ENCODE assay signal across 8 mouse cellular contexts in genomic region chr16:18452361-18452862, GRCm38 (mm10). TPM values are rescaled to one million over a fixed set of nuclear protein-coding genes. Genes with fewer than 3 reads are reported as not detected.
DNase-seq lines count a peak whose midpoint lies in the region; ATAC-seq and TF ChIP-seq lines count a peak whose summit lies in the region.
"Had no signal": no experiment of that assay in that cellular context is flagged by ENCODE, and none has a peak within 500 bp of the region (broad histone marks: within the 10 kb centered on the region; RNA-seq: fewer than 3 reads in every experiment).

No protein-coding gene starts in this region.

- DNase-seq in hindbrain, embryonic 14.5 days (ENCODE audit: low spot score) = no peak
- DNase-seq in cerebellum, adult 9-11 months = peak; percentile 56
- DNase-seq in layer of hippocampus, adult 9-11 months = peak; percentile 62
- no peak for DNase-seq in spleen, postnatal 14 days (ENCODE audit: low spot score in 2 of 2)
- no peak for DNase-seq in stomach, postnatal 0 days (ENCODE audit: low spot score)
- DNase-seq: liver had no signal

- ATAC-seq in hindbrain, embryonic 16.5 days = 0 out of 2 replicates have a peak, but pooled peaks have one; percentile 27
- ATAC-seq in hindbrain, embryonic 14.5 days (ENCODE audit: low FRiP score) = no peak
- ATAC-seq in CD4-positive, CD25-positive, alpha-beta regulatory T cell, adult 4 months = peak; percentile 63
- ATAC-seq in stomach, postnatal 0 days (ENCODE audit: low FRiP score, low TSS enrichment) = no peak

- H3K9me3 ChIP-seq in hindbrain, embryonic 16.5 days (ENCODE audit: control insufficient read depth, low read length) = no peaks in the 10 kb centered on the region
- no peaks in the 10 kb centered on the region for H3K9me3 ChIP-seq in hindbrain, embryonic 14.5 days (ENCODE audit: control insufficient read depth, low read length)
- H3K9me3 ChIP-seq in stomach, postnatal 0 days (ENCODE audit: control insufficient read depth, low read length) = no peaks in the 10 kb centered on the region

- H3K4me1 ChIP-seq in hindbrain, embryonic 16.5 days (ENCODE audit: control insufficient read depth, insufficient read depth, low read depth, low read length) = no peaks in the 10 kb centered on the region
- H3K4me1 ChIP-seq in hindbrain, embryonic 14.5 days (replicated peaks; ENCODE audit: control insufficient read depth, insufficient read depth, low read length) = no peaks in the 10 kb centered on the region
- no peaks in the 10 kb centered on the region for H3K4me1 ChIP-seq in stomach, postnatal 0 days (replicated peaks; ENCODE audit: control insufficient read depth, insufficient read depth)

- H3K4me3 ChIP-seq in hindbrain, embryonic 16.5 days (ENCODE audit: low read length) = no peak overlapping the region
- no peak overlapping the region for H3K4me3 ChIP-seq in hindbrain, embryonic 14.5 days (replicated peaks; ENCODE audit: low read length)
- no peak overlapping the region for H3K4me3 ChIP-seq in stomach, postnatal 0 days (ENCODE audit: low read depth, low read length)

- H3K27me3 ChIP-seq in hindbrain, embryonic 16.5 days (replicated peaks; ENCODE audit: control insufficient read depth, insufficient read depth, low read length) = no peaks in the 10 kb centered on the region
- H3K27me3 ChIP-seq in hindbrain, embryonic 14.5 days (ENCODE audit: control insufficient read depth, insufficient read depth, low read length) = no peaks in the 10 kb centered on the region
- H3K27me3 ChIP-seq in stomach, postnatal 0 days (ENCODE audit: control insufficient read depth, insufficient read depth, low read length) = no peaks in the 10 kb centered on the region

- TF ChIP-seq CTCF in stomach, postnatal 0 days (IDR thresholded peaks at IDR 0.05; ENCODE audit: low read depth) = no peak

- H3K9ac ChIP-seq in hindbrain, embryonic 16.5 days (ENCODE audit: low read depth, low read length) = no peak overlapping the region
- no peak overlapping the region for H3K9ac ChIP-seq in hindbrain, embryonic 14.5 days
- H3K9ac ChIP-seq in stomach, postnatal 0 days (ENCODE audit: low read length) = no peak overlapping the region

- H3K27ac ChIP-seq in hindbrain, embryonic 16.5 days (ENCODE audit: low read depth, low read length) = no peak overlapping the region
- H3K27ac ChIP-seq in hindbrain, embryonic 14.5 days = no peak overlapping the region
- no peak overlapping the region for H3K27ac ChIP-seq in stomach, postnatal 0 days (replicated peaks)

- whole genome bisulfite sequencing in hindbrain, embryonic 16.5 days = 77% methylated on average over 8 of the region's 8 CpGs
- 76% methylated on average over 8 of the region's 8 CpGs for WGBS in hindbrain, embryonic 14.5 days
- WGBS in stomach, postnatal 0 days = 82% methylated on average over 8 of the region's 8 CpGs

- H3K36me3 ChIP-seq in hindbrain, embryonic 16.5 days (ENCODE audit: control insufficient read depth, insufficient read depth, low read length) = no peaks in the 10 kb centered on the region
- H3K36me3 ChIP-seq in hindbrain, embryonic 14.5 days (replicated peaks; ENCODE audit: control insufficient read depth, insufficient read depth) = peaks cover 15% of the 10 kb centered on the region
- H3K36me3 ChIP-seq in stomach, postnatal 0 days (ENCODE audit: control insufficient read depth, insufficient read depth, low read length) = peaks cover 10% of the 10 kb centered on the region; the same call in 1 of the 2 replicates

- TF ChIP-seq EP300 in stomach, postnatal 0 days (optimal IDR thresholded peaks at IDR 0.05) = no peak

- no peak overlapping the region for H3K4me2 ChIP-seq in hindbrain, embryonic 16.5 days (ENCODE audit: low read length)
- no peak overlapping the region for H3K4me2 ChIP-seq in hindbrain, embryonic 14.5 days (replicated peaks)
- H3K4me2 ChIP-seq in stomach, postnatal 0 days (replicated peaks; ENCODE audit: low read depth) = no peak overlapping the region

RNA-seq across cellular contexts. Expression of gene Comt, which starts 25.8 kb away (rescaled TPM):
- 119 and 123 TPM in 2 replicates for polyA plus RNA-seq in hindbrain, embryonic 16.5 days (2015; fragmentation: Nextera tagmentation; extraction: Ambion mirVana)
- polyA plus RNA-seq in hindbrain, embryonic 14.5 days (2014; fragmentation: Nextera tagmentation; extraction: Ambion mirVana) = 91.6 and 99.4 TPM in 2 replicates
- 10 to 100 TPM; 62.0 to 65.2 TPM for polyA plus RNA-seq in CD4-positive, CD25-positive, alpha-beta regulatory T cell, adult 4 months (2017; shearing (Covaris generic))
- 95.1 and 99.6 TPM in 2 replicates for polyA plus RNA-seq in stomach, postnatal 0 days (2015; fragmentation: Nextera tagmentation; extraction: Ambion mirVana)

RNA-seq across cellular contexts. Expression of gene Txnrd2, which starts 26.2 kb away (rescaled TPM):
- polyA plus RNA-seq in hindbrain, embryonic 16.5 days (2015; fragmentation: Nextera tagmentation; extraction: Ambion mirVana) = 37.5 and 40.6 TPM in 2 replicates
- 26.0 and 28.2 TPM in 2 replicates for polyA plus RNA-seq in hindbrain, embryonic 14.5 days (2014; fragmentation: Nextera tagmentation; extraction: Ambion mirVana)
- polyA plus RNA-seq in CD4-positive, CD25-positive, alpha-beta regulatory T cell, adult 4 months (2017; shearing (Covaris generic)) = 10 to 100 TPM; 21.7 to 26.7 TPM
- polyA plus RNA-seq in stomach, postnatal 0 days (2015; fragmentation: Nextera tagmentation; extraction: Ambion mirVana) = 16.2 and 16.8 TPM in 2 replicates

RNA-seq across cellular contexts. Expression of gene Gnb1l, which starts 46.1 kb away (rescaled TPM):
- polyA plus RNA-seq in hindbrain, embryonic 16.5 days (2015; fragmentation: Nextera tagmentation; extraction: Ambion mirVana) = 16.4 and 19.3 TPM in 2 replicates
- polyA plus RNA-seq in hindbrain, embryonic 14.5 days (2014; fragmentation: Nextera tagmentation; extraction: Ambion mirVana) = 13.2 and 14.6 TPM in 2 replicates
- polyA plus RNA-seq in CD4-positive, CD25-positive, alpha-beta regulatory T cell, adult 4 months (2017; shearing (Covaris generic)) = 10 to 100 TPM; 15.4 to 21.4 TPM
- 8.3 and 9.0 TPM in 2 replicates for polyA plus RNA-seq in stomach, postnatal 0 days (2015; fragmentation: Nextera tagmentation; extraction: Ambion mirVana)

RNA-seq across cellular contexts. Expression of gene Rtl10, which starts 46.3 kb away (rescaled TPM):
- polyA plus RNA-seq in hindbrain, embryonic 16.5 days (2015; fragmentation: Nextera tagmentation; extraction: Ambion mirVana) = 3.2 and 3.6 TPM in 2 replicates
- polyA plus RNA-seq in hindbrain, embryonic 14.5 days (2014; fragmentation: Nextera tagmentation; extraction: Ambion mirVana) = 2.5 and 3.1 TPM in 2 replicates
- 1 to 10 TPM in 1 of 2 experiments, under 1 TPM in 1; 0.67 to 1.9 TPM for polyA plus RNA-seq in CD4-positive, CD25-positive, alpha-beta regulatory T cell, adult 4 months (2017; shearing (Covaris generic))
- polyA plus RNA-seq in stomach, postnatal 0 days (2015; fragmentation: Nextera tagmentation; extraction: Ambion mirVana) = 0.74 and 1.1 TPM in 2 replicates

Comparison
In these comparisons a context has a peak if more than half of its experiments do, and no peak if none do; other contexts are left out.
1. ATAC-seq: peak in hindbrain, embryonic 16.5 days (single experiment) and CD4-positive, CD25-positive, alpha-beta regulatory T cell, adult 4 months (single experiment); none in hindbrain, embryonic 14.5 days (single experiment) and stomach, postnatal 0 days (single experiment).
2. DNase-seq: peak in cerebellum, adult 9-11 months (single experiment) and layer of hippocampus, adult 9-11 months (single experiment); none in hindbrain, embryonic 14.5 days (single experiment), spleen, postnatal 14 days (0 of 2) and stomach, postnatal 0 days (single experiment).